Mouse (Mus musculus): Measurements from ENCODE around the gene Znhit2. TPM values are rescaled to one million over a fixed set of nuclear protein-coding genes. Genes with fewer than 3 reads are reported as not detected.
A peak's percentile ranks its signal among the peaks of the same experiment; 100 is the strongest.

Znhit2 gene
- polyA plus RNA-seq, 1 experiment from 2014 or later, result 40.3 TPM

GRCm38 (mm10) chr19:6073889-6074288 is 12.9 kb downstream of the Znhit2 start:
- Histone ChIP-seq H3K27me3 (ENCODE audit: control insufficient read depth, insufficient read depth, low read length) (no peaks in the 10 kb centered on the region), H3K36me3 (ENCODE audit: control insufficient read depth, insufficient read depth, low read length) (peaks cover 15% of the 10 kb centered on the region; the same call in 1 of the 2 replicates), H3K4me1 (ENCODE audit: control insufficient read depth, insufficient read depth, low read length) (no peaks in the 10 kb centered on the region), H3K4me2 (ENCODE audit: low read depth, severe bottlenecking) (no peak overlapping the region), H3K9ac (ENCODE audit: low read length) (no peak overlapping the region), H3K4me3 (ENCODE audit: low read depth, low read length) (no peak overlapping the region), H3K27ac (replicated peaks; ENCODE audit: low read depth, low read length) (no peak overlapping the region), H3K9me3 (ENCODE audit: control insufficient read depth, low read length) (no peaks in the 10 kb centered on the region)
- no peak for DNase-seq (ENCODE audit: low spot score)
- WGBS, result 91% methylated on average over 5 of the region's 5 CpGs
- no peak for ATAC-seq (ENCODE audit: insufficient number of reproducible peaks, low FRiP score, low TSS enrichment, low read depth)

- Histone ChIP-seq H3K4me2 (ENCODE audit: low read depth, severe bottlenecking) (peak within 1 kb of the TSS; percentile 69), H3K36me3 (ENCODE audit: control insufficient read depth, insufficient read depth, low read length) (peaks cover 4% of the 10 kb centered on the region; the same call in 1 of the 2 replicates), H3K9me3 (ENCODE audit: control insufficient read depth, low read length) (no peaks in the 10 kb centered on the region), H3K27ac (replicated peaks; ENCODE audit: low read depth, low read length) (no peak within 1 kb of the TSS; the same call in 1 of the 2 replicates), H3K4me1 (ENCODE audit: control insufficient read depth, insufficient read depth, low read length) (no peaks in the 10 kb centered on the region), H3K27me3 (ENCODE audit: control insufficient read depth, insufficient read depth, low read length) (no peaks in the 10 kb centered on the region), H3K9ac (ENCODE audit: low read length) (peak within 1 kb of the TSS; percentile 86), H3K4me3 (ENCODE audit: low read depth, low read length) (peak within 1 kb of the TSS; percentile 62)
- ATAC-seq (ENCODE audit: insufficient number of reproducible peaks, low FRiP score, low TSS enrichment, low read depth) (peak; percentile 81), DNase-seq (ENCODE audit: low spot score) (peak; percentile 88)
- WGBS, result 1% methylated on average over 33 of the region's 33 CpGs
Measured at GRCm38 (mm10) chr19:6076564-6077393, 15.8 kb downstream of the Znhit2 start, which contains the start of gene Vps51. Gene Vps51 (minus strand): TSS chr19:6077231.

GRCm38 (mm10) chr19:6079983-6080480 is 19.0 kb downstream of the Znhit2 start, which contains the start of gene Tmem262:
Gene Tmem262 (plus strand): TSS chr19:6080033.
- Histone ChIP-seq H3K36me3 (ENCODE audit: control insufficient read depth, insufficient read depth, low read length) (peaks cover 5% of the 10 kb centered on the region), H3K27ac (replicated peaks; ENCODE audit: low read depth, low read length) (no peak within 1 kb of the TSS), H3K9ac (ENCODE audit: low read length) (no peak within 1 kb of the TSS), H3K4me2 (ENCODE audit: low read depth, severe bottlenecking) (no peak within 1 kb of the TSS), H3K27me3 (ENCODE audit: control insufficient read depth, insufficient read depth, low read length) (no peaks in the 10 kb centered on the region), H3K9me3 (ENCODE audit: control insufficient read depth, low read length) (no peaks in the 10 kb centered on the region), H3K4me3 (ENCODE audit: low read depth, low read length) (no peak within 1 kb of the TSS), H3K4me1 (ENCODE audit: control insufficient read depth, insufficient read depth, low read length) (peaks cover 5% of the 10 kb centered on the region)
- DNase-seq (ENCODE audit: low spot score) (no peak), ATAC-seq (ENCODE audit: insufficient number of reproducible peaks, low FRiP score, low TSS enrichment, low read depth) (no peak)
- 92% methylated on average over 12 of the region's 12 CpGs for WGBS

GRCm38 (mm10) chr19:6082156-6082555 is 21.2 kb downstream of the Znhit2 start, which contains the start of gene Gm28374:
Gene Gm28374 (minus strand): TSS chr19:6082256.
- no peak within 1 kb of the TSS for H3K4me2 ChIP-seq (ENCODE audit: low read depth, severe bottlenecking)
- no peak within 1 kb of the TSS for H3K9ac ChIP-seq (ENCODE audit: low read length)
- H3K27ac ChIP-seq (replicated peaks; ENCODE audit: low read depth, low read length), result no peak within 1 kb of the TSS
- H3K36me3 ChIP-seq (ENCODE audit: control insufficient read depth, insufficient read depth, low read length), result peaks cover 5% of the 10 kb centered on the region
- no peaks in the 10 kb centered on the region for H3K9me3 ChIP-seq (ENCODE audit: control insufficient read depth, low read length)
- ATAC-seq (ENCODE audit: insufficient number of reproducible peaks, low FRiP score, low TSS enrichment, low read depth) (no peak), DNase-seq (ENCODE audit: low spot score) (no peak)
- H3K4me3 ChIP-seq (ENCODE audit: low read depth, low read length), result no peak within 1 kb of the TSS
- 87% methylated on average over 9 of the region's 9 CpGs for WGBS
- peaks cover 7% of the 10 kb centered on the region for H3K4me1 ChIP-seq (ENCODE audit: control insufficient read depth, insufficient read depth, low read length)
- H3K27me3 ChIP-seq (ENCODE audit: control insufficient read depth, insufficient read depth, low read length), result no peaks in the 10 kb centered on the region

- WGBS, result under 1% methylated on average over 58 of the region's 58 CpGs
- H3K9me3 ChIP-seq (ENCODE audit: control insufficient read depth, low read length), result no peaks in the 10 kb centered on the region
- peak; percentile 98 for DNase-seq (ENCODE audit: low spot score)
- H3K4me1 ChIP-seq (ENCODE audit: control insufficient read depth, insufficient read depth, low read length), result peaks cover 7% of the 10 kb centered on the region
- 0 out of 2 replicates have a peak within 1 kb of the TSS, but pooled peaks have one; percentile 18 for H3K27ac ChIP-seq (replicated peaks; ENCODE audit: low read depth, low read length)
- H3K27me3 ChIP-seq (ENCODE audit: control insufficient read depth, insufficient read depth, low read length), result no peaks in the 10 kb centered on the region
- H3K9ac ChIP-seq (ENCODE audit: low read length), result peak within 1 kb of the TSS; percentile 76
- H3K36me3 ChIP-seq (ENCODE audit: control insufficient read depth, insufficient read depth, low read length), result peaks cover 9% of the 10 kb centered on the region
- H3K4me2 ChIP-seq (ENCODE audit: low read depth, severe bottlenecking), result peak within 1 kb of the TSS; percentile 95
- peak within 1 kb of the TSS; percentile 81 for H3K4me3 ChIP-seq (ENCODE audit: low read depth, low read length)
- ATAC-seq (ENCODE audit: insufficient number of reproducible peaks, low FRiP score, low TSS enrichment, low read depth), result peak; percentile 69
Measured at GRCm38 (mm10) chr19:6084478-6085248, 23.7 kb downstream of the Znhit2 start, which contains the start of the genes Zfpl1 and Cdca5. Gene Zfpl1 (minus strand): TSS chr19:6084956. Gene Cdca5 (plus strand): TSS chr19:6084983.

GRCm38 (mm10) chr19:6085417-6085879 is 24.5 kb downstream of the Znhit2 start:
- Histone ChIP-seq H3K4me3 (ENCODE audit: low read depth, low read length) (peak overlapping the region; percentile 81), H3K9ac (ENCODE audit: low read length) (peak overlapping the region; percentile 76), H3K36me3 (ENCODE audit: control insufficient read depth, insufficient read depth, low read length) (peaks cover 15% of the 10 kb centered on the region), H3K27ac (replicated peaks; ENCODE audit: low read depth, low read length) (no peak overlapping the region), H3K4me1 (ENCODE audit: control insufficient read depth, insufficient read depth, low read length) (peaks cover 7% of the 10 kb centered on the region), H3K27me3 (ENCODE audit: control insufficient read depth, insufficient read depth, low read length) (no peaks in the 10 kb centered on the region), H3K9me3 (ENCODE audit: control insufficient read depth, low read length) (no peaks in the 10 kb centered on the region), H3K4me2 (ENCODE audit: low read depth, severe bottlenecking) (peak overlapping the region; percentile 95)
- under 1% methylated on average over 17 of the region's 17 CpGs for WGBS
- DNase-seq (ENCODE audit: low spot score) (peak; percentile 81), ATAC-seq (ENCODE audit: insufficient number of reproducible peaks, low FRiP score, low TSS enrichment, low read depth) (peak; percentile 76)

- DNase-seq (ENCODE audit: low spot score) (no peak), ATAC-seq (ENCODE audit: insufficient number of reproducible peaks, low FRiP score, low TSS enrichment, low read depth) (no peak)
- Histone ChIP-seq H3K27me3 (ENCODE audit: control insufficient read depth, insufficient read depth, low read length) (no peaks in the 10 kb centered on the region), H3K4me3 (ENCODE audit: low read depth, low read length) (no peak overlapping the region), H3K9ac (ENCODE audit: low read length) (no peak overlapping the region), H3K36me3 (ENCODE audit: control insufficient read depth, insufficient read depth, low read length) (peaks cover 22% of the 10 kb centered on the region), H3K4me1 (ENCODE audit: control insufficient read depth, insufficient read depth, low read length) (peaks cover 4% of the 10 kb centered on the region), H3K4me2 (ENCODE audit: low read depth, severe bottlenecking) (no peak overlapping the region), H3K9me3 (ENCODE audit: control insufficient read depth, low read length) (no peaks in the 10 kb centered on the region), H3K27ac (replicated peaks; ENCODE audit: low read depth, low read length) (no peak overlapping the region)
- 94% methylated on average over 13 of the region's 13 CpGs for WGBS
Measured at GRCm38 (mm10) chr19:6088841-6089240, 27.8 kb downstream of the Znhit2 start.

GRCm38 (mm10) chr19:6094119-6094518 is 33.1 kb downstream of the Znhit2 start, which contains the start of gene AC131692.1:
Gene AC131692.1 (plus strand): TSS chr19:6094419.
- Histone ChIP-seq H3K27ac (replicated peaks; ENCODE audit: low read depth, low read length) (no peak within 1 kb of the TSS), H3K4me3 (ENCODE audit: low read depth, low read length) (no peak within 1 kb of the TSS), H3K9ac (ENCODE audit: low read length) (peak within 1 kb of the TSS; percentile 17; the same call in 1 of the 2 replicates), H3K27me3 (ENCODE audit: control insufficient read depth, insufficient read depth, low read length) (no peaks in the 10 kb centered on the region), H3K36me3 (ENCODE audit: control insufficient read depth, insufficient read depth, low read length) (peaks cover 25% of the 10 kb centered on the region), H3K4me2 (ENCODE audit: low read depth, severe bottlenecking) (no peak within 1 kb of the TSS), H3K9me3 (ENCODE audit: control insufficient read depth, low read length) (no peaks in the 10 kb centered on the region), H3K4me1 (ENCODE audit: control insufficient read depth, insufficient read depth, low read length) (no peaks in the 10 kb centered on the region)
- DNase-seq (ENCODE audit: low spot score) (no peak), ATAC-seq (ENCODE audit: insufficient number of reproducible peaks, low FRiP score, low TSS enrichment, low read depth) (no peak)
- WGBS, result 94% methylated on average over 7 of the region's 7 CpGs
